Mouse (Mus musculus) stomach, embryonic 15.5 days (tissue): ENCODE results near the gene Lyzl4. TPM values are rescaled to one million over a fixed set of nuclear protein-coding genes. Genes with fewer than 3 reads are reported as not detected.
"Not testable (repeated sequence)": the region's sequence is repeated elsewhere in the genome, so short reads cannot be mapped to it uniquely, and the experiment has no call there.

Experiments used
- ATAC-seq: fragments of 200-750 bp; cut with Nextera tagmentation; 2 replicates; pipeline ENCODE4 v1.8.0; 2017; ENCODE audit warnings: low read depth, moderate number of reproducible peaks, moderate TSS enrichment; ENCODE audit not compliant: insufficient read depth, low FRiP score
- H3K27ac ChIP-seq: fragments of 300-500 bp; sonication (generic); 2 replicates; pipeline ENCODE4 v1.5.1; 2015; ENCODE audit warnings: mild to moderate bottlenecking, inconsistent platforms
- H3K27me3 ChIP-seq: fragments of 300-500 bp; sonication (generic); replicated peaks from 2 replicates; pipeline ENCODE4 v1.6.1; 2015; ENCODE audit warnings: inconsistent platforms
- H3K36me3 ChIP-seq: fragments of 300-500 bp; sonication (generic); 2 replicates; pipeline ENCODE4 v1.6.1; 2015; ENCODE audit warnings: inconsistent platforms
- H3K4me1 ChIP-seq: fragments of 300-500 bp; sonication (generic); 2 replicates; pipeline ENCODE4 v1.6.1; 2015; ENCODE audit warnings: inconsistent platforms
- H3K4me2 ChIP-seq: fragments of 300-500 bp; sonication (generic); 2 replicates; pipeline ENCODE4 v1.6.1; 2015; ENCODE audit warnings: mild to moderate bottlenecking, inconsistent platforms
- H3K4me3 ChIP-seq: fragments of 300-500 bp; sonication (generic); replicated peaks from 2 replicates; pipeline ENCODE4 v1.5.1; 2015; ENCODE audit warnings: inconsistent platforms
- H3K9ac ChIP-seq: fragments of 300-500 bp; sonication (generic); 2 replicates; pipeline ENCODE4 v1.6.1; 2015; ENCODE audit warnings: inconsistent platforms
- H3K9me3 ChIP-seq: fragments of 300-500 bp; sonication (generic); 2 replicates; pipeline ENCODE4 v1.6.1; 2016; ENCODE audit warnings: inconsistent platforms
- WGBS: fragments of 180-500 bp; shearing (Covaris S2); methylation state at CpG from one replicate; pipeline ENCODE4 v1.1.7; 2015; 5-methylcytosine and 5-hydroxymethylcytosine counted together
- polyA plus RNA-seq: library from polyadenylated mRNA; unstranded; fragments of >200 nt; fragmentation: Nextera tagmentation; extraction: Ambion mirVana; gene quantifications from 2 replicates; pipeline ENCODE4 v1.2.1, GENCODE M21; 2015

The Lyzl4 gene
- polyA plus RNA-seq, 1 experiment from 2014 or later: 0.17 TPM

- Histone ChIP-seq H3K4me1 (peaks cover 2% of the 10 kb centered on the region; the same call in 1 of the 2 replicates), H3K4me2 (no peak overlapping the region), H3K4me3 (no peak overlapping the region), H3K27ac (no peak overlapping the region), H3K36me3 (no peaks in the 10 kb centered on the region), H3K27me3 (no peaks in the 10 kb centered on the region), H3K9me3 (no peaks in the 10 kb centered on the region), H3K9ac (no peak overlapping the region)
- ATAC-seq: no peak
- 69% methylated on average over 4 of the region's 4 CpGs for WGBS
These were observed 47.1 kb downstream of the Lyzl4 start for GRCm38 (mm10) chr9:121594771-121595170.

- H3K9ac ChIP-seq, ATAC-seq, H3K36me3 ChIP-seq, H3K4me2 ChIP-seq, H3K4me3 ChIP-seq, H3K27me3 ChIP-seq, H3K27ac ChIP-seq, H3K9me3 ChIP-seq, H3K4me1 ChIP-seq: not testable (repeated sequence)
- 78% methylated on average over 3 of the region's 3 CpGs for WGBS
These were observed 48.1 kb downstream of the Lyzl4 start for GRCm38 (mm10) chr9:121593768-121594167.

GRCm38 (mm10) chr9:121592948-121593550, 48.8 kb downstream of the Lyzl4 start:
- H3K27ac ChIP-seq: no peak overlapping the region
- H3K36me3 ChIP-seq: no peaks in the 10 kb centered on the region
- H3K4me2 ChIP-seq: no peak overlapping the region
- H3K9me3 ChIP-seq: no peaks in the 10 kb centered on the region
- H3K9ac ChIP-seq: no peak overlapping the region
- H3K4me3 ChIP-seq: no peak overlapping the region
- no peak for ATAC-seq
- H3K4me1 ChIP-seq: peaks cover 6% of the 10 kb centered on the region; the same call in 1 of the 2 replicates
- WGBS: 74% methylated on average over 13 of the region's 13 CpGs
- H3K27me3 ChIP-seq: no peaks in the 10 kb centered on the region

GRCm38 (mm10) chr9:121589533-121589932, 52.4 kb downstream of the Lyzl4 start:
- Histone ChIP-seq H3K4me1 (peaks cover 6% of the 10 kb centered on the region; the same call in 1 of the 2 replicates), H3K27me3 (no peaks in the 10 kb centered on the region), H3K27ac (peak overlapping the region; percentile 28; the same call in 1 of the 2 replicates), H3K36me3 (no peaks in the 10 kb centered on the region), H3K4me3 (no peak overlapping the region), H3K4me2 (no peak overlapping the region), H3K9me3 (no peaks in the 10 kb centered on the region), H3K9ac (no peak overlapping the region)
- peak; percentile 67; the same call in 1 of the 2 replicates for ATAC-seq
- WGBS: 33% methylated on average over 2 of the region's 2 CpGs

GRCm38 (mm10) chr9:121574380-121574779, 67.5 kb downstream of the Lyzl4 start:
- Histone ChIP-seq H3K4me2 (no peak overlapping the region), H3K27ac (no peak overlapping the region), H3K27me3 (no peaks in the 10 kb centered on the region), H3K36me3 (no peaks in the 10 kb centered on the region), H3K9me3 (no peaks in the 10 kb centered on the region), H3K4me3 (no peak overlapping the region), H3K4me1 (no peaks in the 10 kb centered on the region), H3K9ac (no peak overlapping the region)
- WGBS: 38% methylated on average over 5 of the region's 5 CpGs
- no peak for ATAC-seq

GRCm38 (mm10) chr9:121568451-121568850, 73.4 kb downstream of the Lyzl4 start:
- Histone ChIP-seq H3K4me2 (no peak overlapping the region), H3K36me3 (no peaks in the 10 kb centered on the region), H3K27me3 (no peaks in the 10 kb centered on the region), H3K4me3 (no peak overlapping the region), H3K4me1 (no peaks in the 10 kb centered on the region), H3K27ac (no peak overlapping the region), H3K9me3 (no peaks in the 10 kb centered on the region), H3K9ac (no peak overlapping the region)
- 12% methylated on average over 1 of the region's 1 CpGs for WGBS
- ATAC-seq: no peak

- no peak for ATAC-seq
- no peaks in the 10 kb centered on the region for H3K36me3 ChIP-seq
- H3K9ac ChIP-seq: no peak overlapping the region
- 68% methylated on average over 7 of the region's 7 CpGs for WGBS
- no peak overlapping the region for H3K27ac ChIP-seq
- no peak overlapping the region for H3K4me3 ChIP-seq
- H3K9me3 ChIP-seq: no peaks in the 10 kb centered on the region
- no peaks in the 10 kb centered on the region for H3K4me1 ChIP-seq
- no peaks in the 10 kb centered on the region for H3K27me3 ChIP-seq
- H3K4me2 ChIP-seq: no peak overlapping the region
These were observed 75.5 kb downstream of the Lyzl4 start for GRCm38 (mm10) chr9:121566387-121566786.

- Histone ChIP-seq H3K4me1 (no peaks in the 10 kb centered on the region), H3K4me2 (no peak overlapping the region), H3K27ac (no peak overlapping the region), H3K4me3 (no peak overlapping the region), H3K36me3 (no peaks in the 10 kb centered on the region), H3K9me3 (no peaks in the 10 kb centered on the region), H3K27me3 (no peaks in the 10 kb centered on the region), H3K9ac (no peak overlapping the region)
- 75% methylated on average over 7 of the region's 7 CpGs for WGBS
- no peak for ATAC-seq
These were observed 78.6 kb downstream of the Lyzl4 start for GRCm38 (mm10) chr9:121563276-121563675.

- Histone ChIP-seq H3K4me1 (peaks cover 3% of the 10 kb centered on the region; the same call in 1 of the 2 replicates), H3K4me3 (no peak overlapping the region), H3K27ac (no peak overlapping the region), H3K27me3 (no peaks in the 10 kb centered on the region), H3K4me2 (no peak overlapping the region), H3K36me3 (no peaks in the 10 kb centered on the region), H3K9me3 (no peaks in the 10 kb centered on the region), H3K9ac (no peak overlapping the region)
- ATAC-seq: no peak
- WGBS: 73% methylated on average over 7 of the region's 7 CpGs
These were observed 81.4 kb downstream of the Lyzl4 start for GRCm38 (mm10) chr9:121560515-121560914.

GRCm38 (mm10) chr9:121558167-121558566, 83.7 kb downstream of the Lyzl4 start:
- no peaks in the 10 kb centered on the region for H3K9me3 ChIP-seq
- WGBS: 83% methylated on average over 6 of the region's 6 CpGs
- no peaks in the 10 kb centered on the region for H3K36me3 ChIP-seq
- ATAC-seq: no peak
- no peak overlapping the region for H3K4me3 ChIP-seq
- no peak overlapping the region for H3K4me2 ChIP-seq
- H3K27ac ChIP-seq: no peak overlapping the region
- no peak overlapping the region for H3K9ac ChIP-seq
- H3K4me1 ChIP-seq: peaks cover 3% of the 10 kb centered on the region; the same call in 1 of the 2 replicates
- H3K27me3 ChIP-seq: no peaks in the 10 kb centered on the region

- 43% methylated on average over 5 of the region's 5 CpGs for WGBS
- Histone ChIP-seq H3K9me3 (no peaks in the 10 kb centered on the region), H3K9ac (no peak overlapping the region), H3K27ac (no peak overlapping the region), H3K4me3 (no peak overlapping the region), H3K4me1 (peaks cover 3% of the 10 kb centered on the region; the same call in 1 of the 2 replicates), H3K36me3 (no peaks in the 10 kb centered on the region), H3K4me2 (no peak overlapping the region), H3K27me3 (no peaks in the 10 kb centered on the region)
- no peak for ATAC-seq
These were observed 85.0 kb downstream of the Lyzl4 start for GRCm38 (mm10) chr9:121556913-121557312.

- H3K27ac ChIP-seq: no peak overlapping the region
- no peaks in the 10 kb centered on the region for H3K36me3 ChIP-seq
- 49% methylated on average over 9 of the region's 9 CpGs for WGBS
- no peak overlapping the region for H3K4me3 ChIP-seq
- no peak overlapping the region for H3K4me2 ChIP-seq
- no peaks in the 10 kb centered on the region for H3K9me3 ChIP-seq
- H3K27me3 ChIP-seq: no peaks in the 10 kb centered on the region
- ATAC-seq: peak; percentile 50; the same call in 1 of the 2 replicates
- no peak overlapping the region for H3K9ac ChIP-seq
- peaks cover 3% of the 10 kb centered on the region; the same call in 1 of the 2 replicates for H3K4me1 ChIP-seq
These were observed 86.4 kb downstream of the Lyzl4 start for GRCm38 (mm10) chr9:121555395-121556000.
